Mouse (Mus musculus): ENCODE measurements around the gene Gchfr.

DNA sequence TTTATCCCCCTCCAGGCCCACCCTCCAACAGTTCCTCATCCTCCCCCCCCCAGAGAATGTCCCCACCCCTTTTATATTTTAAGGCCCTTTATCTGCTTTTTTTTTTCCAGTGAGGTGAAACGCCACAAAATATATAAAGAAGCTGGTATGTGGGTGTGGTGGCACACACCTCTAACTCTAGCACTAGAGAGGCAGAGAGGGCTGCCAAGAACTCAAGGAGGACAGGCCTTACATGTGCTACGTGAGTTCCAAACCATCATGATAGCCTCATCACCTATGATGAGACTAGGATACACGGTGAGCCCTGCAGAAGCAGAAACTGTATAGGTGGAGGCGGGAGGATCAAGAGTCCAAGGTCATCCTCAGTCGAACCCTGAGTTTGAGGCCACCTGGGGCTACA lies 23.4 kb downstream of the Gchfr start:
- no peak for TF ChIP-seq CTCF (IDR thresholded peaks at IDR 0.05)
- TF ChIP-seq POLR2A (IDR thresholded peaks at IDR 0.05; ENCODE audit: insufficient read depth, low read depth, low read length), result no peak
- TF ChIP-seq EP300 (IDR thresholded peaks at IDR 0.05; ENCODE audit: insufficient read depth, low read depth, low read length), result no peak
